Mouse (Mus musculus): ENCODE measurements around the gene Rimbp2.

DNA sequence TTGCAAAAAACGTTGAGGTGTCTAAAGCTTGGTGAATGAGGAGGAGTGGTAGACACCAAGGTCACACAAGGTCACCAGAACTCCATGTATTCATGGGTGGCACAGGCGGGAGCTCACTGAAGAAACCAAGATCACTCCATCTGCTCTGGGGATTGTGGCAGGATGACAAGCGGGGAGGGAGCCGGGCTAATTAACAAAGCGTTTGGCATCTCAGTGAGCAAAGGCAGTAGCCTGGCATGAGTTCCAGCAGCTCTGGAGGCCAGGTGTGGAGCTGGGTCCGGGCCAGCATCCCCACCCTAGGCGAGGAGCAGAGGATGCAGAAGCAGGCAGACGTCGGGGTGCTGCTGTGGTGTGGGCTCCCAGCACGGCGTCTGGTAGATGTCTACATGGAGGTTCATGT is 108.3 kb downstream of the Rimbp2 start:
- no peak for TF ChIP-seq CTCF (IDR thresholded peaks at IDR 0.05; ENCODE audit: low read depth)
- no peak for TF ChIP-seq EP300 (IDR thresholded peaks at IDR 0.05; ENCODE audit: low read depth)

Data from heart, postnatal 0 days (tissue).